In the genomic region with DNA sequence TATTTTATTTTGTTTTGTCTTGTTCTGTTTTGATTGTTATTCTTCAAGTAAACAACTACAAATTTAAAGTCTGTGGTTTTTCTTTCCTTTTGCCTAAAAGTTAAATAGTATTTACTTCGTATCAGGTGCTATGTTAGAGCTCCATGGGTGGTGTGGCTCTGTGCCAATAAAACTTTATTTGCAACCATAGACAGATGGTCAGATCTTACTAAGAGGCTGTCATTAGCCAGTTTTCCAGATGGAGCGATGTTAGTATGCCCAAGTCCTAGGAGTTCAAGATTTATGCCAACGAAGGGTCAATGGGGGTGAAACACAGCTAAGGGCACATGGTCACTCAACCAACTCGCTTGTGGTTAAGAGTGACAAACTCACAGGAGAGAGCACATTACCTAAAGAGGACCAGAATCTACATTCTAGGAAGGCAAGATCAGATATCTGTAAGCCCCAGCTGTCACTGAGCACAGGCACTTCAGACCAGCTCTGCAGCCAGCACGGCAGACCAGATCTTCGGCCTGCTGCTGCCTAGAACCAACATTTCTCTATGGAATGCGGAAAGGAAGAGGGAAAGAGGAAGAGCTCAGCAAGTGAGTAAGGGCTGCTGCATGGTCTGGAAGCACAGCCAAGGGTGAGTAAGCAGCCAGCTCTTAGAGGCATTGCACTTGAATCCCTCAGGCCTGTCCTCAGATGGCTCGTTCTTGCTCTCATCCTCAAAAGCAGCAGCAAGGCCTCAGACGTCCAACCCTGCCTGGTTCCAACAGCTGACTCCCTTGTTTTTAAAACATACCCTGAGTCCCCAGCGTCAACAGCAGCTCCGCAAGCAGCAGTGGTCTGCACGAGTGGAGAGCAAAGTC, we compare ENCODE assay signal across 17 mouse cellular contexts. TPM values are rescaled to one million over a fixed set of nuclear protein-coding genes. Genes with fewer than 3 reads are reported as not detected.
DNase-seq lines count a peak whose midpoint lies in the region; ATAC-seq and TF ChIP-seq lines count a peak whose summit lies in the region.
"Had no signal": no experiment of that assay in that cellular context is flagged by ENCODE, and none has a peak within 500 bp of the region (broad histone marks: within the 10 kb centered on the region; RNA-seq: fewer than 3 reads in every experiment).

No protein-coding gene starts in this region.

- DNase-seq in cerebellum, postnatal 10 days: peak; percentile 76 to 82
- no peak for DNase-seq in cerebellum, adult 2 months
- peak; percentile 44 for DNase-seq in hindbrain, postnatal 0 days (ENCODE audit: low spot score)
- no peak for DNase-seq in hindbrain, embryonic 11.5 days (ENCODE audit: low spot score)
- DNase-seq in midbrain, postnatal 0 days (ENCODE audit: low spot score): peak; percentile 49
- no peak for DNase-seq in midbrain, embryonic 10.5 days (ENCODE audit: low spot score)
- no peak for DNase-seq in retina, postnatal 1 day
- no peak for DNase-seq in spleen, postnatal 4 days (ENCODE audit: low spot score in 2 of 2)
- DNase-seq: cerebellum, adult 9-11 months; right cerebral cortex, postnatal 25 days had no signal

- no peak overlapping the region for H3K4me2 ChIP-seq in hindbrain, postnatal 0 days (ENCODE audit: low read depth, low read length)
- H3K4me2 ChIP-seq in hindbrain, embryonic 11.5 days (replicated peaks; ENCODE audit: low read depth, low read length): no peak overlapping the region
- no peak overlapping the region for H3K4me2 ChIP-seq in midbrain, postnatal 0 days (ENCODE audit: low read depth, low read length, poor library complexity, severe bottlenecking)
- H3K4me2 ChIP-seq: embryonic facial prominence, embryonic 13.5 days; forebrain, embryonic 15.5 days; heart, embryonic 13.5 days; midbrain, embryonic 15.5 days had no signal

- H3K9me3 ChIP-seq in hindbrain, postnatal 0 days (ENCODE audit: low read length): no peaks in the 10 kb centered on the region
- H3K9me3 ChIP-seq in hindbrain, embryonic 11.5 days (ENCODE audit: control insufficient read depth, low read length): no peaks in the 10 kb centered on the region
- no peaks in the 10 kb centered on the region for H3K9me3 ChIP-seq in midbrain, postnatal 0 days (ENCODE audit: low read length)
- no peaks in the 10 kb centered on the region for H3K9me3 ChIP-seq in midbrain, embryonic 10.5 days (replicated peaks)
- H3K9me3 ChIP-seq: embryonic facial prominence, embryonic 13.5 days; forebrain, embryonic 15.5 days; heart, embryonic 13.5 days; midbrain, embryonic 15.5 days had no signal

- H3K9ac ChIP-seq in hindbrain, postnatal 0 days (replicated peaks; ENCODE audit: low read length): no peak overlapping the region
- no peak overlapping the region for H3K9ac ChIP-seq in hindbrain, embryonic 11.5 days (ENCODE audit: low read depth, low read length)
- H3K9ac ChIP-seq in midbrain, postnatal 0 days (replicated peaks; ENCODE audit: low read length, poor library complexity, severe bottlenecking): no peak overlapping the region
- H3K9ac ChIP-seq: embryonic facial prominence, embryonic 13.5 days; forebrain, embryonic 15.5 days; heart, embryonic 13.5 days; liver, embryonic 14.5 days; midbrain, embryonic 15.5 days had no signal

- ATAC-seq in hindbrain, postnatal 0 days: peak; percentile 40; the same call in 1 of the 2 replicates
- no peak for ATAC-seq in hindbrain, embryonic 11.5 days (ENCODE audit: low FRiP score)
- ATAC-seq in midbrain, postnatal 0 days (ENCODE audit: low FRiP score): no peak
- ATAC-seq: forebrain, embryonic 15.5 days; intestine, postnatal 0 days; midbrain, embryonic 15.5 days had no signal

- no peak for TF ChIP-seq CTCF in cerebellum, adult 2 months (IDR thresholded peaks at IDR 0.05; ENCODE audit: borderline replicate concordance, insufficient read depth, low read depth, low read length)
- no peak for TF ChIP-seq CTCF in hindbrain, postnatal 0 days (IDR thresholded peaks at IDR 0.05; ENCODE audit: low read depth)
- no peak for TF ChIP-seq CTCF in midbrain, postnatal 0 days (IDR thresholded peaks at IDR 0.05)

- no peak overlapping the region for H3K4me3 ChIP-seq in cerebellum, adult 2 months (replicated peaks; ENCODE audit: insufficient read depth, low read depth, low read length)
- H3K4me3 ChIP-seq in hindbrain, postnatal 0 days (ENCODE audit: low read length): no peak overlapping the region
- H3K4me3 ChIP-seq in hindbrain, embryonic 11.5 days (ENCODE audit: low read depth, low read length): no peak overlapping the region
- H3K4me3 ChIP-seq in midbrain, postnatal 0 days (ENCODE audit: low read depth, low read length): no peak overlapping the region
- no peak overlapping the region for H3K4me3 ChIP-seq in midbrain, embryonic 10.5 days
- H3K4me3 ChIP-seq: embryonic facial prominence, embryonic 13.5 days; forebrain, embryonic 15.5 days; heart, embryonic 13.5 days; layer of hippocampus, adult 2 months; midbrain, embryonic 15.5 days had no signal

- no peaks in the 10 kb centered on the region for H3K27me3 ChIP-seq in cerebellum, adult 2 months (ENCODE audit: control insufficient read depth, insufficient read depth, low read length)
- no peaks in the 10 kb centered on the region for H3K27me3 ChIP-seq in hindbrain, postnatal 0 days (ENCODE audit: insufficient read depth, low read length)
- no peaks in the 10 kb centered on the region for H3K27me3 ChIP-seq in hindbrain, embryonic 11.5 days (ENCODE audit: control insufficient read depth, insufficient read depth, low read length)
- no peaks in the 10 kb centered on the region for H3K27me3 ChIP-seq in midbrain, postnatal 0 days (ENCODE audit: insufficient read depth, low read length)
- no peaks in the 10 kb centered on the region for H3K27me3 ChIP-seq in midbrain, embryonic 10.5 days (ENCODE audit: low read depth, poor library complexity, severe bottlenecking)
- H3K27me3 ChIP-seq: embryonic facial prominence, embryonic 13.5 days; forebrain, embryonic 15.5 days; heart, embryonic 13.5 days; midbrain, embryonic 15.5 days had no signal

- no peaks in the 10 kb centered on the region; the same call in 1 of the 2 replicates for H3K4me1 ChIP-seq in cerebellum, adult 2 months (ENCODE audit: control insufficient read depth, insufficient read depth, low read length)
- no peaks in the 10 kb centered on the region for H3K4me1 ChIP-seq in hindbrain, postnatal 0 days (ENCODE audit: insufficient read depth, low read length)
- H3K4me1 ChIP-seq in hindbrain, embryonic 11.5 days (replicated peaks; ENCODE audit: control insufficient read depth, insufficient read depth, low read length): no peaks in the 10 kb centered on the region
- H3K4me1 ChIP-seq in midbrain, postnatal 0 days (ENCODE audit: insufficient read depth, low read length): no peaks in the 10 kb centered on the region
- H3K4me1 ChIP-seq in midbrain, embryonic 10.5 days: no peaks in the 10 kb centered on the region
- H3K4me1 ChIP-seq: embryonic facial prominence, embryonic 13.5 days; forebrain, embryonic 15.5 days; midbrain, embryonic 15.5 days had no signal

- WGBS in cerebellum, adult 2 months: 34% methylated on average over 12 of the region's 12 CpGs
- 70% methylated on average over 12 of the region's 12 CpGs for WGBS in hindbrain, postnatal 0 days
- 80% methylated on average over 12 of the region's 12 CpGs for WGBS in hindbrain, embryonic 11.5 days
- 89% methylated on average over 12 of the region's 12 CpGs for WGBS in midbrain, postnatal 0 days
- WGBS in midbrain, embryonic 10.5 days: 80% methylated on average over 12 of the region's 12 CpGs

- no peak overlapping the region for H3K27ac ChIP-seq in cerebellum, adult 2 months (ENCODE audit: insufficient read depth, low read length)
- H3K27ac ChIP-seq in hindbrain, postnatal 0 days: no peak overlapping the region
- no peak overlapping the region for H3K27ac ChIP-seq in hindbrain, embryonic 11.5 days (ENCODE audit: low read depth, low read length)
- H3K27ac ChIP-seq in midbrain, postnatal 0 days (ENCODE audit: low read depth, low read length): no peak overlapping the region
- no peak overlapping the region for H3K27ac ChIP-seq in midbrain, embryonic 10.5 days (replicated peaks)
- H3K27ac ChIP-seq: embryonic facial prominence, embryonic 13.5 days; forebrain, embryonic 15.5 days; heart, embryonic 13.5 days; layer of hippocampus, adult 2 months; liver, embryonic 14.5 days; midbrain, embryonic 15.5 days had no signal

- no peaks in the 10 kb centered on the region for H3K36me3 ChIP-seq in hindbrain, postnatal 0 days (ENCODE audit: insufficient read depth, low read length)
- H3K36me3 ChIP-seq in hindbrain, embryonic 11.5 days (ENCODE audit: control insufficient read depth, insufficient read depth, low read length): no peaks in the 10 kb centered on the region
- H3K36me3 ChIP-seq in midbrain, postnatal 0 days (ENCODE audit: insufficient read depth, low read length): no peaks in the 10 kb centered on the region
- no peaks in the 10 kb centered on the region for H3K36me3 ChIP-seq in midbrain, embryonic 10.5 days
- H3K36me3 ChIP-seq: embryonic facial prominence, embryonic 13.5 days; forebrain, embryonic 15.5 days; heart, embryonic 13.5 days; midbrain, embryonic 15.5 days had no signal

- TF ChIP-seq POLR2A in cerebellum, adult 2 months (IDR thresholded peaks at IDR 0.05; ENCODE audit: borderline replicate concordance, insufficient read depth, low read length): no peak

RNA-seq across cellular contexts. Expression of a gene that starts 54.3 kb away (rescaled TPM):
- polyA plus RNA-seq in cerebellum, adult 2 months (2012; rRNA removed): 2.8 and 3.2 TPM in 2 replicates
- 21.5 and 24.3 TPM in 2 replicates for total RNA-seq in hindbrain, postnatal 0 days (2014; rRNA removed)
- polyA plus RNA-seq in hindbrain, postnatal 0 days (2015; fragmentation: Nextera tagmentation; extraction: Ambion mirVana): 5.0 and 5.3 TPM in 2 replicates
- 6.2 and 7.5 TPM in 2 replicates for polyA plus RNA-seq in hindbrain, embryonic 11.5 days (2014; fragmentation: Nextera tagmentation; extraction: Ambion mirVana)
- 16.9 and 23.0 TPM in 2 replicates for total RNA-seq in midbrain, postnatal 0 days (2014; rRNA removed)
- polyA plus RNA-seq in midbrain, postnatal 0 days (2015; fragmentation: Nextera tagmentation; extraction: Ambion mirVana): 4.1 and 4.5 TPM in 2 replicates
- polyA plus RNA-seq in midbrain, embryonic 10.5 days (2016; fragmentation: Nextera tagmentation; extraction: Ambion mirVana): 4.7 and 5.5 TPM in 2 replicates

Comparison
In these comparisons a context has a peak if more than half of its experiments do, and no peak if none do; other contexts are left out.
1. DNase-seq: peak in cerebellum, postnatal 10 days (2 of 2), hindbrain, postnatal 0 days (single experiment) and midbrain, postnatal 0 days (single experiment); none in cerebellum, adult 2 months (0 of 2), hindbrain, embryonic 11.5 days (single experiment), midbrain, embryonic 10.5 days (single experiment), retina, postnatal 1 day (single experiment) and spleen, postnatal 4 days (0 of 2).